Mouse (Mus musculus) neutrophil, adult 83 days (primary cell): ENCODE results near the gene Gm45713. TPM values are rescaled to one million over a fixed set of nuclear protein-coding genes. Genes with fewer than 3 reads are reported as not detected.

ENCODE experiments used
- total RNA-seq, 2 experiments: library from RNA; stranded (reverse); gene quantifications; one replicate each; pipeline ENCODE4 v1.2.4; 2023

Gene Gm45713
- total RNA-seq: not detected

GRCm38 (mm10) chr7:45135993-45136567 is at the start of gene Gm45713, which contains the start of gene Flt3l:
Gene Gm45713, minus strand, starts transcription at chr7:45136231.
Gene Flt3l, minus strand, starts transcription at chr7:45136432.

GRCm38 (mm10) chr7:45180896-45181477 is 45.0 kb upstream of the Gm45713 start, which contains the start of gene Pth2:
Gene Pth2, plus strand, starts transcription at chr7:45180995.

GRCm38 (mm10) chr7:45179469-45179868 is 43.4 kb upstream of the Gm45713 start, which contains the start of gene Gfy:
Gene Gfy, minus strand, starts transcription at chr7:45179569.

GRCm38 (mm10) chr7:45163735-45164490 is 27.9 kb upstream of the Gm45713 start, which contains the start of gene Slc17a7:
Gene Slc17a7, plus strand, starts transcription at chr7:45163949.

GRCm38 (mm10) chr7:45154096-45154992 is 18.3 kb upstream of the Gm45713 start, which contains the start of the genes Pih1d1 and Aldh16a1:
Gene Pih1d1, plus strand, starts transcription at chr7:45154303.
Gene Aldh16a1, minus strand, starts transcription at chr7:45154584.

GRCm38 (mm10) chr7:45128624-45129246 is 7.3 kb downstream of the Gm45713 start, which contains the start of gene Rpl13a:
Gene Rpl13a, minus strand, starts transcription at chr7:45128761.

GRCm38 (mm10) chr7:45124224-45125143 is 11.5 kb downstream of the Gm45713 start, which contains the start of gene Rps11:
Gene Rps11, minus strand, starts transcription at chr7:45124439.

GRCm38 (mm10) chr7:45103652-45104180 is 32.3 kb downstream of the Gm45713 start, which contains the start of gene Fcgrt:
Gene Fcgrt, minus strand, starts transcription at chr7:45103851.

GRCm38 (mm10) chr7:45092048-45092447 is 44.0 kb downstream of the Gm45713 start, which contains the start of gene Rcn3:
Gene Rcn3, minus strand, starts transcription at chr7:45092221.

Other genes with a start within 250 kb of the Gm45713 start
- 10 to 100 TPM; 36.7 to 44.1 TPM for gene Med25, start 243.5 kb downstream of the Gm45713 start, total RNA-seq
- 1 to 10 TPM; 5.7 to 7.4 TPM for gene Fuz, start 240.2 kb downstream of the Gm45713 start, total RNA-seq
- 10 to 100 TPM; 70.1 to 74.6 TPM for gene Ap2a1, start 206.7 kb downstream of the Gm45713 start, total RNA-seq
- gene Tsks, start 193.0 kb downstream of the Gm45713 start, total RNA-seq: not detected
- under 1 TPM; 0.53 to 0.85 TPM for gene Cpt1c, start 161.4 kb downstream of the Gm45713 start, total RNA-seq
- 10 to 100 TPM; 74.9 to 80.6 TPM for gene Prmt1, start 149.7 kb downstream of the Gm45713 start, total RNA-seq
- 10 to 100 TPM; 63.0 to 71.9 TPM for gene Irf3, start 138.6 kb downstream of the Gm45713 start, total RNA-seq
- gene Bcl2l12, start 137.5 kb downstream of the Gm45713 start, total RNA-seq: 10 to 100 TPM in 1 of 2 experiments, 1 to 10 TPM in 1; 8.8 to 18.8 TPM
- 10 to 100 TPM; 61.1 to 62.1 TPM for gene Scaf1, start 119.9 kb downstream of the Gm45713 start, total RNA-seq
- gene Rras, start 118.3 kb downstream of the Gm45713 start, total RNA-seq: 10 to 100 TPM; 14.9 to 17.0 TPM
- 10 to 100 TPM; 22.3 to 25.8 TPM for gene Prr12, start 83.3 kb downstream of the Gm45713 start, total RNA-seq
- gene Nosip, start 73.8 kb downstream of the Gm45713 start, total RNA-seq: 10 to 100 TPM; 29.1 to 38.1 TPM
- gene Prrg2, start 73.6 kb downstream of the Gm45713 start, total RNA-seq: 10 to 100 TPM; 17.4 to 19.6 TPM
- gene Rcn3, start 44.0 kb downstream of the Gm45713 start, total RNA-seq: 1 to 10 TPM; 3.0 to 3.1 TPM
- gene Fcgrt, start 32.4 kb downstream of the Gm45713 start, total RNA-seq: 10 to 100 TPM; 19.0 to 24.9 TPM
- 1,000 to 10,000 TPM; 1,010 to 1,023 TPM for gene Rps11, start 11.8 kb downstream of the Gm45713 start, total RNA-seq
- gene Rpl13a, start 7.5 kb downstream of the Gm45713 start, total RNA-seq: 1,000 to 10,000 TPM; 1,046 to 1,214 TPM
- 10 to 100 TPM; 22.2 to 29.2 TPM for gene Flt3l, start 201 bp upstream of the Gm45713 start, total RNA-seq
- 10 to 100 TPM; 46.2 to 47.4 TPM for gene Pih1d1, start 18.1 kb upstream of the Gm45713 start, total RNA-seq
- gene Aldh16a1, start 18.4 kb upstream of the Gm45713 start, total RNA-seq: 10 to 100 TPM; 82.4 to 96.0 TPM
- not detected for gene Slc17a7, start 27.7 kb upstream of the Gm45713 start, total RNA-seq
- not detected for gene Gfy, start 43.3 kb upstream of the Gm45713 start, total RNA-seq
- not detected for gene Pth2, start 44.8 kb upstream of the Gm45713 start, total RNA-seq
- not detected for gene Ccdc155, start 68.7 kb upstream of the Gm45713 start, total RNA-seq
- gene Dkkl1, start 75.9 kb upstream of the Gm45713 start, total RNA-seq: 1 to 10 TPM; 1.0 to 1.3 TPM
- gene Tead2, start 79.5 kb upstream of the Gm45713 start, total RNA-seq: not detected
- gene Cd37, start 102.9 kb upstream of the Gm45713 start, total RNA-seq: 100 to 1,000 TPM; 297 to 345 TPM
- gene Slc6a16, start 104.9 kb upstream of the Gm45713 start, total RNA-seq: under 1 TPM; 0.57 to 0.59 TPM
- gene Slc6a21, start 141.3 kb upstream of the Gm45713 start, total RNA-seq: under 1 TPM in 1 of 2 experiments, not detected in 1; 0.24 TPM
- 1 to 10 TPM; 2.3 to 4.8 TPM for gene Trpm4, start 197.5 kb upstream of the Gm45713 start, total RNA-seq
- gene Hrc, start 199.1 kb upstream of the Gm45713 start, total RNA-seq: under 1 TPM in 1 of 2 experiments, not detected in 1; 0.68 TPM
- under 1 TPM in 1 of 2 experiments, not detected in 1; 0.31 TPM for gene Ppfia3, start 230.8 kb upstream of the Gm45713 start, total RNA-seq
- under 1 TPM in 1 of 2 experiments, not detected in 1; 0.66 TPM for gene Lin7b, start 234.4 kb upstream of the Gm45713 start, total RNA-seq